Mouse (Mus musculus): ENCODE data around the gene Olfr1564.
"Not testable (repeated sequence)": the region's sequence is repeated elsewhere in the genome, so short reads cannot be mapped to it uniquely, and the experiment has no call there.

Gene Olfr1564

GRCm38 (mm10) chr17:33221590-33221989 is at the start of gene Olfr1564:
Gene Olfr1564, minus strand, starts transcription at chr17:33221690.
- no peak for DNase-seq

- no peak for DNase-seq
Observed at GRCm38 (mm10) chr17:33268907-33269306, 47.4 kb upstream of the Olfr1564 start.

GRCm38 (mm10) chr17:33264376-33264775 is 42.9 kb upstream of the Olfr1564 start, which contains the start of gene Olfr63:
Gene Olfr63, plus strand, starts transcription at chr17:33264676.
- DNase-seq: no peak

- DNase-seq: not testable (repeated sequence)
Observed at GRCm38 (mm10) chr17:33255319-33255657, 33.8 kb upstream of the Olfr1564 start.

GRCm38 (mm10) chr17:33254530-33255318 is 33.2 kb upstream of the Olfr1564 start, which contains the start of gene Zfp955a:
Gene Zfp955a, minus strand, starts transcription at chr17:33255145.
- DNase-seq: not testable (repeated sequence)

GRCm38 (mm10) chr17:33236646-33237045 is 15.2 kb upstream of the Olfr1564 start:
- DNase-seq: not testable (repeated sequence)

- DNase-seq: not testable (repeated sequence)
Observed at GRCm38 (mm10) chr17:33191002-33191401, 30.5 kb downstream of the Olfr1564 start, which contains the start of gene Olfr239. Gene Olfr239, plus strand, starts transcription at chr17:33191302.

- not testable (repeated sequence) for DNase-seq
Observed at GRCm38 (mm10) chr17:33168147-33168546, 53.3 kb downstream of the Olfr1564 start, which contains the start of gene Olfr55. Gene Olfr55, plus strand, starts transcription at chr17:33168447.
